Mouse (Mus musculus): ENCODE results near the gene Wdr24.
"Not testable (repeated sequence)": the region's sequence is repeated elsewhere in the genome, so short reads cannot be mapped to it uniquely, and the experiment has no call there.

DNA sequence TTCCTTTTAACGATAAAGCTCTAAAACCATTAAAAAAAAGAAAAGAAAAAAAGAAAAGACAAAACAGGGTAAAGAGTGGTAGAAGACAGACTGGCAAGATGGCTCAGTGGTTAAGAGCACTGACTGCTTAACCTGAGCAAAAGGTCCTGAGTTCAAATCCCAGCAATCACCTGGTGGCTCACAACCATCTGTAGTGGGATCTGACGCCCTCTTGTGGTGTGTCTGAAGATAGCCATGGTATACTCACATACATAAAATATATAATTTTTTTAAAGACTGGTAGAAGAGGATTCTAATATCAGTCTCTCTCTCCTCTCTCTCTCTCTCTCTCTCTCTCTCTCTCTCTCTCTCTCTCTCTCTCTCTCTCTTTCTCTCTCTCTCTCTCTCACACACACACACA, 16.0 kb upstream of the Wdr24 start:
- TF ChIP-seq GATA1 (IDR thresholded peaks at IDR 0.05; ENCODE audit: borderline replicate concordance, low read length); FLI1 (IDR thresholded peaks at IDR 0.05; ENCODE audit: low read length): not testable (repeated sequence)
